ENCODE assay signal across 30 mouse cellular contexts in genomic region chr4:101076425-101076824, GRCm38 (mm10). TPM values are rescaled to one million over a fixed set of nuclear protein-coding genes. Genes with fewer than 3 reads are reported as not detected.
A peak's percentile ranks its signal among the peaks of the same experiment; 100 is the strongest.
DNase-seq lines count a peak whose midpoint lies in the region; ATAC-seq lines count a peak whose summit lies in the region.
"Had no signal": no experiment of that assay in that cellular context is flagged by ENCODE, and none has a peak within 500 bp of the region (broad histone marks: within the 10 kb centered on the region; RNA-seq: fewer than 3 reads in every experiment).

No protein-coding gene starts in this region.

- H3K4me3 ChIP-seq in embryonic facial prominence, embryonic 11.5 days (ENCODE audit: low read depth, low read length), result no peak overlapping the region
- no peak overlapping the region for H3K4me3 ChIP-seq in embryonic facial prominence, embryonic 10.5 days
- H3K4me3 ChIP-seq in kidney, embryonic 16.5 days (ENCODE audit: low read length), result no peak overlapping the region
- no peak overlapping the region for H3K4me3 ChIP-seq in midbrain, embryonic 14.5 days (replicated peaks; ENCODE audit: low read depth, low read length)
- H3K4me3 ChIP-seq in midbrain, embryonic 16.5 days (ENCODE audit: low read depth, low read length), result no peak overlapping the region
- H3K4me3 ChIP-seq: embryonic facial prominence, embryonic 12.5 days; erythroblast, embryonic 14.5 days; forebrain, embryonic 12.5 days; forebrain, embryonic 15.5 days; heart, embryonic 12.5 days; heart, embryonic 15.5 days; hindbrain, embryonic 10.5 days; hindbrain, embryonic 13.5 days had no signal

- peak; percentile 33 for DNase-seq in embryonic facial prominence, embryonic 11.5 days (ENCODE audit: low spot score)
- DNase-seq in embryonic facial prominence, embryonic 10.5 days (ENCODE audit: low spot score), result no peak
- DNase-seq in kidney, adult 11 months, result no peak
- peak; percentile 11 for DNase-seq in midbrain, embryonic 14.5 days
- no peak for DNase-seq in urinary bladder, postnatal 14 days (ENCODE audit: low spot score)
- DNase-seq: adrenal gland, adult 8-10 months; adrenal gland, postnatal 25 days; cerebellum, adult 11-12 months; cerebellum, adult 8-10 months; cerebellum, postnatal 10 days; cerebellum, postnatal 36 days; embryo, embryonic 11 days; gastrocnemius, postnatal 25 days; heart, adult 18-20 months; heart, postnatal 10 days; heart, postnatal 36 days had no signal

- H3K4me2 ChIP-seq in embryonic facial prominence, embryonic 11.5 days (ENCODE audit: low read depth, low read length), result no peak overlapping the region
- H3K4me2 ChIP-seq in kidney, embryonic 16.5 days (replicated peaks; ENCODE audit: low read depth, low read length), result no peak overlapping the region
- no peak overlapping the region for H3K4me2 ChIP-seq in midbrain, embryonic 14.5 days (ENCODE audit: low read length)
- no peak overlapping the region for H3K4me2 ChIP-seq in midbrain, embryonic 16.5 days (ENCODE audit: low read length)
- H3K4me2 ChIP-seq: embryonic facial prominence, embryonic 12.5 days; forebrain, embryonic 12.5 days; forebrain, embryonic 15.5 days; heart, embryonic 12.5 days; heart, embryonic 15.5 days; hindbrain, embryonic 13.5 days had no signal

- H3K27ac ChIP-seq in embryonic facial prominence, embryonic 11.5 days (replicated peaks; ENCODE audit: low read depth, low read length), result no peak overlapping the region
- H3K27ac ChIP-seq in embryonic facial prominence, embryonic 10.5 days (replicated peaks), result no peak overlapping the region
- no peak overlapping the region for H3K27ac ChIP-seq in kidney, embryonic 16.5 days (ENCODE audit: low read length)
- H3K27ac ChIP-seq in midbrain, embryonic 14.5 days (replicated peaks; ENCODE audit: low read depth, low read length), result no peak overlapping the region
- no peak overlapping the region for H3K27ac ChIP-seq in midbrain, embryonic 16.5 days (ENCODE audit: low read length)
- H3K27ac ChIP-seq: embryonic facial prominence, embryonic 12.5 days; forebrain, embryonic 12.5 days; forebrain, embryonic 15.5 days; heart, embryonic 15.5 days; hindbrain, embryonic 10.5 days; hindbrain, embryonic 13.5 days had no signal

- ATAC-seq in embryonic facial prominence, embryonic 11.5 days (replicated peaks; ENCODE audit: insufficient number of reproducible peaks, low FRiP score, low TSS enrichment, low read depth), result no peak
- peak; percentile 79 for ATAC-seq in kidney, embryonic 16.5 days (ENCODE audit: low FRiP score, low TSS enrichment)
- no peak for ATAC-seq in midbrain, embryonic 14.5 days (ENCODE audit: low FRiP score, low TSS enrichment)
- ATAC-seq in midbrain, embryonic 16.5 days, result no peak
- ATAC-seq: activated CD4-positive, CD25-positive, alpha-beta regulatory T cell, adult 4 months; forebrain, embryonic 15.5 days had no signal

- no peaks in the 10 kb centered on the region for H3K27me3 ChIP-seq in embryonic facial prominence, embryonic 11.5 days (ENCODE audit: control insufficient read depth, insufficient read depth, low read length)
- no peaks in the 10 kb centered on the region for H3K27me3 ChIP-seq in embryonic facial prominence, embryonic 10.5 days (replicated peaks; ENCODE audit: low read depth, poor library complexity, severe bottlenecking)
- H3K27me3 ChIP-seq in kidney, embryonic 16.5 days (ENCODE audit: insufficient read depth, low read length), result no peaks in the 10 kb centered on the region
- no peaks in the 10 kb centered on the region for H3K27me3 ChIP-seq in midbrain, embryonic 14.5 days (ENCODE audit: control insufficient read depth, insufficient read depth, low read length)
- peaks cover 5% of the 10 kb centered on the region; the same call in 1 of the 2 replicates for H3K27me3 ChIP-seq in midbrain, embryonic 16.5 days (ENCODE audit: control insufficient read depth, insufficient read depth, low read depth, low read length)
- H3K27me3 ChIP-seq: embryonic facial prominence, embryonic 12.5 days; forebrain, embryonic 12.5 days; forebrain, embryonic 15.5 days; heart, embryonic 15.5 days; hindbrain, embryonic 13.5 days had no signal

- 23% methylated on average over 3 of the region's 3 CpGs for WGBS in embryonic facial prominence, embryonic 11.5 days
- 37% methylated on average over 3 of the region's 3 CpGs for WGBS in embryonic facial prominence, embryonic 10.5 days
- 37% methylated on average over 3 of the region's 3 CpGs for WGBS in kidney, embryonic 16.5 days
- 17% methylated on average over 3 of the region's 3 CpGs for WGBS in midbrain, embryonic 14.5 days
- WGBS in midbrain, embryonic 16.5 days, result 16% methylated on average over 3 of the region's 3 CpGs

- H3K36me3 ChIP-seq in embryonic facial prominence, embryonic 11.5 days (replicated peaks; ENCODE audit: control insufficient read depth, insufficient read depth, low read depth, low read length), result no peaks in the 10 kb centered on the region
- H3K36me3 ChIP-seq in embryonic facial prominence, embryonic 10.5 days (replicated peaks), result no peaks in the 10 kb centered on the region
- H3K36me3 ChIP-seq in kidney, embryonic 16.5 days (ENCODE audit: insufficient read depth, low read length), result no peaks in the 10 kb centered on the region
- no peaks in the 10 kb centered on the region for H3K36me3 ChIP-seq in midbrain, embryonic 14.5 days (ENCODE audit: control insufficient read depth, insufficient read depth, low read length)
- no peaks in the 10 kb centered on the region for H3K36me3 ChIP-seq in midbrain, embryonic 16.5 days (ENCODE audit: control insufficient read depth, insufficient read depth, low read length)
- H3K36me3 ChIP-seq: embryonic facial prominence, embryonic 12.5 days; forebrain, embryonic 12.5 days; forebrain, embryonic 15.5 days; heart, embryonic 12.5 days; heart, embryonic 15.5 days; hindbrain, embryonic 10.5 days; hindbrain, embryonic 13.5 days had no signal

- H3K4me1 ChIP-seq in embryonic facial prominence, embryonic 11.5 days (ENCODE audit: control insufficient read depth, insufficient read depth, low read length), result no peaks in the 10 kb centered on the region
- peaks cover 27% of the 10 kb centered on the region for H3K4me1 ChIP-seq in embryonic facial prominence, embryonic 10.5 days
- H3K4me1 ChIP-seq in kidney, embryonic 16.5 days (ENCODE audit: insufficient read depth, low read length), result peaks cover 12% of the 10 kb centered on the region
- no peaks in the 10 kb centered on the region for H3K4me1 ChIP-seq in midbrain, embryonic 14.5 days (ENCODE audit: control insufficient read depth, insufficient read depth, low read length)
- no peaks in the 10 kb centered on the region for H3K4me1 ChIP-seq in midbrain, embryonic 16.5 days (ENCODE audit: control insufficient read depth, insufficient read depth, low read length)
- H3K4me1 ChIP-seq: forebrain, embryonic 15.5 days; hindbrain, embryonic 13.5 days had no signal

- no peak overlapping the region for H3K9ac ChIP-seq in embryonic facial prominence, embryonic 11.5 days (replicated peaks; ENCODE audit: low read length)
- no peak overlapping the region for H3K9ac ChIP-seq in kidney, embryonic 16.5 days (replicated peaks; ENCODE audit: low read length)
- H3K9ac ChIP-seq in midbrain, embryonic 14.5 days (replicated peaks; ENCODE audit: low read length), result no peak overlapping the region
- no peak overlapping the region for H3K9ac ChIP-seq in midbrain, embryonic 16.5 days (ENCODE audit: low read depth, low read length)
- H3K9ac ChIP-seq: embryonic facial prominence, embryonic 12.5 days; forebrain, embryonic 12.5 days; forebrain, embryonic 15.5 days; heart, embryonic 12.5 days; heart, embryonic 15.5 days; hindbrain, embryonic 13.5 days had no signal

- H3K9me3 ChIP-seq in embryonic facial prominence, embryonic 11.5 days (replicated peaks; ENCODE audit: control insufficient read depth, low read length), result no peaks in the 10 kb centered on the region
- H3K9me3 ChIP-seq in embryonic facial prominence, embryonic 10.5 days, result no peaks in the 10 kb centered on the region
- no peaks in the 10 kb centered on the region for H3K9me3 ChIP-seq in kidney, embryonic 16.5 days (ENCODE audit: low read length)
- no peaks in the 10 kb centered on the region for H3K9me3 ChIP-seq in midbrain, embryonic 14.5 days (ENCODE audit: control insufficient read depth, low read length)
- no peaks in the 10 kb centered on the region for H3K9me3 ChIP-seq in midbrain, embryonic 16.5 days (replicated peaks; ENCODE audit: control insufficient read depth, low read length, poor library complexity, severe bottlenecking)
- H3K9me3 ChIP-seq: embryonic facial prominence, embryonic 12.5 days; forebrain, embryonic 12.5 days; forebrain, embryonic 15.5 days; heart, embryonic 12.5 days; heart, embryonic 15.5 days; hindbrain, embryonic 10.5 days; hindbrain, embryonic 13.5 days had no signal

RNA-seq across cellular contexts. Expression of gene Raver2, which starts 7.6 kb away (rescaled TPM):
- polyA plus RNA-seq in embryonic facial prominence, embryonic 11.5 days (2014; fragmentation: Nextera tagmentation; extraction: Ambion mirVana), result 15.4 and 15.9 TPM in 2 replicates
- polyA plus RNA-seq in embryonic facial prominence, embryonic 10.5 days (2016; fragmentation: Nextera tagmentation; extraction: Ambion mirVana), result 10.5 and 12.0 TPM in 2 replicates
- polyA plus RNA-seq in kidney, embryonic 16.5 days (2015; fragmentation: Nextera tagmentation; extraction: Ambion mirVana), result 12.4 and 13.9 TPM in 2 replicates
- polyA plus RNA-seq in midbrain, embryonic 14.5 days (2014; fragmentation: Nextera tagmentation; extraction: Ambion mirVana), result 4.8 and 5.8 TPM in 2 replicates
- polyA plus RNA-seq in midbrain, embryonic 16.5 days (2015; fragmentation: Nextera tagmentation; extraction: Ambion mirVana), result 4.3 and 4.6 TPM in 2 replicates
- polyA plus RNA-seq: erythroblast, embryonic 14.5 days had no signal

RNA-seq across cellular contexts. Expression of gene Gm10577, which starts 55.9 kb away (rescaled TPM):
- not detected in 2 replicates for polyA plus RNA-seq in embryonic facial prominence, embryonic 11.5 days (2014; fragmentation: Nextera tagmentation; extraction: Ambion mirVana)
- not detected in 2 replicates for polyA plus RNA-seq in embryonic facial prominence, embryonic 10.5 days (2016; fragmentation: Nextera tagmentation; extraction: Ambion mirVana)
- not detected in 2 replicates for polyA plus RNA-seq in kidney, embryonic 16.5 days (2015; fragmentation: Nextera tagmentation; extraction: Ambion mirVana)
- not detected in 2 replicates for polyA plus RNA-seq in midbrain, embryonic 14.5 days (2014; fragmentation: Nextera tagmentation; extraction: Ambion mirVana)
- polyA plus RNA-seq in midbrain, embryonic 16.5 days (2015; fragmentation: Nextera tagmentation; extraction: Ambion mirVana), result not detected in 2 replicates
- polyA plus RNA-seq: activated CD4-positive, CD25-positive, alpha-beta regulatory T cell, adult 4 months; brain, embryonic 14.5 days; cortical plate, adult 2 months; embryonic facial prominence, embryonic 12.5 days; erythroblast, embryonic 14.5 days; forebrain, embryonic 12.5 days; forebrain, embryonic 15.5 days; gonadal fat pad, adult 2 months; heart, embryonic 12.5 days; heart, embryonic 15.5 days; hindbrain, embryonic 10.5 days; hindbrain, embryonic 13.5 days had no signal

Comparison
In these comparisons a context has a peak if more than half of its experiments do, and no peak if none do; other contexts are left out.
1. DNase-seq: peak in embryonic facial prominence, embryonic 11.5 days (single experiment) and midbrain, embryonic 14.5 days (single experiment); none in embryonic facial prominence, embryonic 10.5 days (single experiment), kidney, adult 11 months (single experiment) and urinary bladder, postnatal 14 days (single experiment).